Mouse (Mus musculus) stomach, postnatal 0 days (tissue): Measurements from ENCODE around the gene Cwc25. TPM values are rescaled to one million over a fixed set of nuclear protein-coding genes. Genes with fewer than 3 reads are reported as not detected.
"Not testable (repeated sequence)": the region's sequence is repeated elsewhere in the genome, so short reads cannot be mapped to it uniquely, and the experiment has no call there.

Experiments used
- ATAC-seq: fragments of 200-750 bp; cut with Nextera tagmentation; 2 replicates; pipeline ENCODE4 v1.8.0; 2017; ENCODE audit not compliant: low FRiP score, low TSS enrichment
- DNase-seq: peaks from one replicate; pipeline ENCODE4 v3.0.0-alpha.2; 2016; ENCODE audit warnings: low spot score
- H3K27ac ChIP-seq: fragments of 300-500 bp; sonication (generic); replicated peaks from 2 replicates; pipeline ENCODE4 v1.5.1; 2014; ENCODE audit warnings: mild to moderate bottlenecking, control low read depth
- H3K27me3 ChIP-seq: fragments of 300-500 bp; sonication (generic); 2 replicates; pipeline ENCODE4 v1.6.1; 2014; ENCODE audit warnings: low read length; ENCODE audit not compliant: control insufficient read depth, insufficient read depth
- H3K36me3 ChIP-seq: fragments of 300-500 bp; sonication (generic); 2 replicates; pipeline ENCODE4 v1.6.1; 2014; ENCODE audit warnings: low read length, mixed read lengths; ENCODE audit not compliant: control insufficient read depth, insufficient read depth
- H3K4me1 ChIP-seq: fragments of 300-500 bp; sonication (generic); replicated peaks from 2 replicates; pipeline ENCODE4 v1.6.1; 2014; ENCODE audit warnings: antibody characterized with exemption; ENCODE audit not compliant: control insufficient read depth, insufficient read depth
- H3K4me2 ChIP-seq: fragments of 300-500 bp; sonication (generic); replicated peaks from 2 replicates; pipeline ENCODE4 v1.6.1; 2014; ENCODE audit warnings: low read depth, mild to moderate bottlenecking, control low read depth, moderate library complexity
- H3K4me3 ChIP-seq: fragments of 300-500 bp; sonication (generic); 2 replicates; pipeline ENCODE4 v1.5.1; 2014; ENCODE audit warnings: low read depth, low read length, control low read depth
- H3K9ac ChIP-seq: fragments of 300-500 bp; sonication (generic); 2 replicates; pipeline ENCODE4 v1.6.1; 2014; ENCODE audit warnings: mild to moderate bottlenecking, low read length, control low read depth, mixed read lengths
- H3K9me3 ChIP-seq: fragments of 300-500 bp; sonication (generic); 2 replicates; pipeline ENCODE4 v1.6.1; 2016; ENCODE audit warnings: low read length; ENCODE audit not compliant: control insufficient read depth
- CTCF ChIP-seq: IDR thresholded peaks from 2 replicates; pipeline ENCODE4 v1.5.1; 2016; ENCODE audit warnings: antibody characterized with exemption, low read depth, mild to moderate bottlenecking, moderate library complexity
- EP300 ChIP-seq: optimal IDR thresholded peaks from 2 replicates; pipeline ENCODE3; 2016; ENCODE audit warnings: antibody characterized with exemption
- WGBS: fragments of 180-500 bp; shearing (Covaris S2); extraction: QIAGEN DNeasy Blood & Tissue Kit; methylation state at CpG from one replicate; pipeline ENCODE4 v1.1.7; 2014; 5-methylcytosine and 5-hydroxymethylcytosine counted together
- polyA plus RNA-seq: library from polyadenylated mRNA; unstranded; fragments of >200 nt; fragmentation: Nextera tagmentation; extraction: Ambion mirVana; gene quantifications from 2 replicates; pipeline ENCODE4 v1.2.1, GENCODE M21; 2015

Cwc25 gene
- polyA plus RNA-seq, 1 experiment from 2014 or later = 9.0 TPM

DNA sequence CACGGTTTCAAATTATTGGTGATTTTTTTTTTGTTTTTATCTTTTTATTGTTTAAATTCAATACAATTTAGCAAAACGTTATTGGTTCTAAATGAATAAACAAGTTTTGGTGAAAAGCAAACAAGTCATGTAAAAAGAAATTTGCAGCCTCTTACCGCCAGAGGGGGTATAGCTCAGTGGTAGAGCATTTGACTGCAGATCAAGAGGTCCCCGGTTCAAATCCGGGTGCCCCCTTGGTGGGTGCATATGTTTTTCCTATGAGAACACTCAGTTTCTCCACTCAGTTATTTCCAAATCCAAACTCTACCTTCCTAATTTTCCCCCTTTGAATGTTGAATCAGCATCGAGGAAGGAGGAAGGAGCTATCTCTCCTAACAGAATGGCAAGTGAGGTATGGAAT, 30.6 kb upstream of the Cwc25 start:
- peak; percentile 57 for DNase-seq
- no peak for ATAC-seq
- Histone ChIP-seq H3K27ac (no peak overlapping the region), H3K36me3 (no peaks in the 10 kb centered on the region), H3K9me3 (no peaks in the 10 kb centered on the region), H3K4me3 (no peak overlapping the region), H3K27me3 (no peaks in the 10 kb centered on the region), H3K9ac (no peak overlapping the region), H3K4me2 (no peak overlapping the region), H3K4me1 (peaks cover 2% of the 10 kb centered on the region; the same call in 1 of the 2 replicates)
- TF ChIP-seq EP300 (no peak), CTCF (peak; percentile 60)
- WGBS = 8% methylated on average over 6 of the region's 6 CpGs

DNA sequence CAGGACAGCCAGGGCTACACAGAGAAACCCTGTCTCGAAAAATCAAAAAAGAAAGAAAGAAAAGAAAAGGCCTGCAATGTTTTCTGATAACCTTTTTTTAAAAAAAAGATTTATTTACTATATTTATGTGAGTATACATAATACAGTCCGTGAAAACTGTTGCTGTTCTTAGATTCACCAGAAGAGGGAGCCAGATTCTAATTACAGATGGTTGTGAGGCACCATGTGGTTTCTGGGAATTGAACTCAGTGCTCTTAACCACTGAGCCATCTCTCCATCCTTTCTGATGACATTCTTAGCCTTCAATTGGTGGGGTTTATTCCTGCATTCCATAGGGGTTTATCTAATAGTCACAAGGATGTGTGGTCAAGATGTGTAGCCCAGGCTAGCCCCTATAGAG, 26.8 kb upstream of the Cwc25 start:
- Histone ChIP-seq H3K4me1 (no peaks in the 10 kb centered on the region), H3K27me3 (no peaks in the 10 kb centered on the region), H3K4me2 (no peak overlapping the region), H3K4me3 (no peak overlapping the region), H3K9ac (no peak overlapping the region), H3K36me3 (no peaks in the 10 kb centered on the region), H3K9me3 (no peaks in the 10 kb centered on the region), H3K27ac (no peak overlapping the region)
- no peak for DNase-seq
- WGBS = 5% methylated on average over 2 of the region's 2 CpGs
- no peak for ATAC-seq
- TF ChIP-seq EP300 = no peak
- TF ChIP-seq CTCF = peak; percentile 80

DNA sequence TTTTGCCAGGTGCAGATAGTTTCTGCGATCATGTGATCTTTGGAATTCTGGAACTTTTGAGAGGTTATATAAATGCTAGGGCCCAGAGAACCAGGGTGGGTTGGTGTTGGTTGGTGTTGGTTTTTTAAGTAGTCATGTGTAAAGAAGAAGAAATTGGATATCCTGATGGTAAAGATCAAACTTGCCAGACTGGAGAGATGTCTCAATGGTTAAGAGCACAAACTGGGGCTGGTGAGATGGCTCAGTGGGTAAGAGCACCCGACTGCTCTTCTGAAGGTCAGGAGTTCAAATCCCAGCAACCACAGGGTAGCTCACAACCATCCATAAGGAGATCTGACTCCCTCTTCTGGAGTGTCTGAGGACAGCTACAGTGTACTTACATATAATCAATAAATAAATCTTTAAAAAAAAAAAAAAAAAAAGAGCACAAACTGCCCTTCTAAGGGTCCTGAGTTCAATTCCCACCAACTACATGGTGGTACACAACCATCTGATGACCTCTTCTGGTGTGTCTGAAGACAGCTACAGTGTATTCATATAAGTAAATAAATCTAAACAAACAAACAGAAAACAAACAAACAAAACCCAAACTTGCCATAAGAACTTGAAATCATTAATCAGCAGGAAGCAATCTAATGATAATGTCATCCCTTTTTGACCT, 24.6 kb upstream of the Cwc25 start:
- not testable (repeated sequence) for ATAC-seq, H3K36me3 ChIP-seq, H3K27me3 ChIP-seq, H3K4me1 ChIP-seq, H3K4me2 ChIP-seq, H3K27ac ChIP-seq, H3K9ac ChIP-seq, DNase-seq, H3K4me3 ChIP-seq, H3K9me3 ChIP-seq
- WGBS = 84% methylated on average over 2 of the region's 2 CpGs

DNA sequence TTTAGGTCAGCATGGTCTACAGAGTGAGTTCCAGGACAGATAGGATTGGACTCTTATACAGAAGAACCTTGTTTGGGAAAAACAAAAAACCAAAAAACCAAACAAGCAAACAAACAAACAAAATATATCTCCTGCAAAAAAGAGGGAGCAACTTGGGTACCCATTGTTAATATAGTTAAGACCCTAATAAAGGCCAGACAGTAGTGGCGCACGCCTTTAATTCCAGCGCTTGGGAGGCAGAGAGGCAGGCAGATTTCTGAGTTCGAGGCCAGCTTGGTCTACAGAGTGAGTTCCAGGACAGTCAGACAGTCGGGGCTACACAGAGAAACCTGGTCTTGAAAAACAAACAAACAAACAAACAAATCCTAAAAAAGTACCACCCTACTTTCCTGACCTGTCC, 23.4 kb upstream of the Cwc25 start:
- no peak overlapping the region for H3K4me2 ChIP-seq
- WGBS = 87% methylated on average over 5 of the region's 5 CpGs
- H3K27me3 ChIP-seq = no peaks in the 10 kb centered on the region
- no peak for DNase-seq
- H3K4me3 ChIP-seq = no peak overlapping the region
- H3K36me3 ChIP-seq = no peaks in the 10 kb centered on the region
- H3K27ac ChIP-seq = no peak overlapping the region
- no peak overlapping the region for H3K9ac ChIP-seq
- no peaks in the 10 kb centered on the region for H3K9me3 ChIP-seq
- no peak for ATAC-seq
- no peaks in the 10 kb centered on the region for H3K4me1 ChIP-seq
- TF ChIP-seq CTCF (no peak), EP300 (no peak)

DNA sequence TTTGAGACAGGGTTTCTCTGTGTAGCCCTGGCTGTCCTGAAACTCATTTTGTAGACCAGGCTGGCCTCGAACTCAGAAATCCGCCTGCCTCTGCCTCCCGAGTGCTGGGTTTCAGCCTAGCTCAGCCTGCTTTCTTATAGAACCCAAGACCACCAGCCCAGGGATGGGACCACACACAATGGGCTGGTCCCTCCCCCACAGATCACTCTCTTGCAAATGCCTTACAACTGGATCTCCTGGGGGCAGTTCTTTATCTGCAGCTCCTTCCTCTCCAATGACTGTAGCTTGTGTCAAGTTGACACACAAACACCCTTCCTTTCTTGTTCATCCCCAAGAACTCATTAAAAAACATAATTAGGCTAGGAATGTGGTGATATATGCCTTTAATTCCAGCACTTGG, 21.6 kb upstream of the Cwc25 start:
- Histone ChIP-seq H3K4me1 (no peaks in the 10 kb centered on the region), H3K36me3 (no peaks in the 10 kb centered on the region), H3K4me2 (no peak overlapping the region), H3K27me3 (no peaks in the 10 kb centered on the region), H3K4me3 (no peak overlapping the region), H3K27ac (no peak overlapping the region), H3K9me3 (no peaks in the 10 kb centered on the region), H3K9ac (no peak overlapping the region)
- ATAC-seq = no peak
- no peak for DNase-seq
- 90% methylated on average over 3 of the region's 3 CpGs for WGBS
- TF ChIP-seq CTCF (no peak), EP300 (no peak)

DNA sequence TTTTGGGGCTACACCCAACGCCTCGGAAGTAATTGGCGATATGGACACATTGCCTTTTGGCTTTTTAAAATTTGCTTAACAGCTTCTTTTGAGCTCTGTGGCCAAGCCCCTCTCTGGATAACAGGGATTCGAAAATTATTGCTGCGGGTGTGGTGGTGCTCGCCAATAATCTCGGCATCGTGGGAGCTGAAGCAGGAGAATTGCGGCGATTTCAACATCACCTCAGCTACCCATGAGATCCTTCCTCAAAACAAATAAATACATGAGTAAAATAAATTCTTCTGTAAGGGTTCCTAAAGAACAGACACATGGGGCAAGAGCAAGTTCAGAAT, 16.2 kb upstream of the Cwc25 start:
- H3K4me3 ChIP-seq = peak overlapping the region; percentile 93
- peak overlapping the region; percentile 70 for H3K9ac ChIP-seq
- H3K36me3 ChIP-seq = peaks cover 19% of the 10 kb centered on the region
- peak overlapping the region; percentile 87 for H3K27ac ChIP-seq
- no peaks in the 10 kb centered on the region for H3K9me3 ChIP-seq
- DNase-seq (no peak), ATAC-seq (no peak; the same call in 1 of the 2 replicates)
- peak overlapping the region; percentile 52 for H3K4me2 ChIP-seq
- no peaks in the 10 kb centered on the region for H3K27me3 ChIP-seq
- H3K4me1 ChIP-seq = no peaks in the 10 kb centered on the region
- TF ChIP-seq CTCF = no peak
- no peak for TF ChIP-seq EP300
- under 1% methylated on average over 10 of the region's 10 CpGs for WGBS
